Mouse (Mus musculus): ENCODE results near the gene Psme3.

GRCm38 (mm10) chr11:101323609-101324008, 7.6 kb downstream of the Psme3 start:
- peak; percentile 97 for TF ChIP-seq CTCF (IDR thresholded peaks at IDR 0.05; ENCODE audit: low read depth)
- no peak for TF ChIP-seq EP300 (IDR thresholded peaks at IDR 0.05; ENCODE audit: low read depth)
